Mouse (Mus musculus): ENCODE measurements around the gene Klhl25. TPM values are rescaled to one million over a fixed set of nuclear protein-coding genes. Genes with fewer than 3 reads are reported as not detected.
A peak's percentile ranks its signal among the peaks of the same experiment; 100 is the strongest.
"Not testable (repeated sequence)": the region's sequence is repeated elsewhere in the genome, so short reads cannot be mapped to it uniquely, and the experiment has no call there.

Gene Klhl25
- polyA plus RNA-seq, 1 experiment from 2014 or later: 12.4 TPM

GRCm38 (mm10) chr7:75833960-75834359 is 14.2 kb upstream of the Klhl25 start:
- DNase-seq (ENCODE audit: low spot score); H3K4me1 ChIP-seq (replicated peaks; ENCODE audit: control insufficient read depth, insufficient read depth, low read length); H3K9me3 ChIP-seq (ENCODE audit: control insufficient read depth, low read length); H3K27ac ChIP-seq (ENCODE audit: low read depth); H3K4me3 ChIP-seq (ENCODE audit: low read depth, low read length); H3K4me2 ChIP-seq (ENCODE audit: low read length); H3K36me3 ChIP-seq (ENCODE audit: control insufficient read depth, insufficient read depth, low read length); ATAC-seq (replicated peaks; ENCODE audit: low FRiP score, low TSS enrichment, low read depth); H3K27me3 ChIP-seq (replicated peaks; ENCODE audit: control insufficient read depth, insufficient read depth, low read length); H3K9ac ChIP-seq (ENCODE audit: low read length): not testable (repeated sequence)
- 83% methylated on average over 3 of the region's 4 CpGs for WGBS

- not testable (repeated sequence) for H3K4me3 ChIP-seq (ENCODE audit: low read depth, low read length); H3K9ac ChIP-seq (ENCODE audit: low read length); H3K4me2 ChIP-seq (ENCODE audit: low read length); H3K4me1 ChIP-seq (replicated peaks; ENCODE audit: control insufficient read depth, insufficient read depth, low read length); H3K27ac ChIP-seq (ENCODE audit: low read depth); H3K36me3 ChIP-seq (ENCODE audit: control insufficient read depth, insufficient read depth, low read length); H3K27me3 ChIP-seq (replicated peaks; ENCODE audit: control insufficient read depth, insufficient read depth, low read length); H3K9me3 ChIP-seq (ENCODE audit: control insufficient read depth, low read length); DNase-seq (ENCODE audit: low spot score)
- ATAC-seq (replicated peaks; ENCODE audit: low FRiP score, low TSS enrichment, low read depth): 0 out of 2 replicates have a peak, but pooled peaks have one; percentile 23
- 51% methylated on average over 3 of the region's 6 CpGs for WGBS
Observed at GRCm38 (mm10) chr7:75834932-75835631, 13.0 kb upstream of the Klhl25 start.

GRCm38 (mm10) chr7:75840071-75840470 is 8.0 kb upstream of the Klhl25 start:
- no peak overlapping the region for H3K27ac ChIP-seq (ENCODE audit: low read depth)
- no peaks in the 10 kb centered on the region for H3K4me1 ChIP-seq (replicated peaks; ENCODE audit: control insufficient read depth, insufficient read depth, low read length)
- H3K4me3 ChIP-seq (ENCODE audit: low read depth, low read length): no peak overlapping the region
- H3K27me3 ChIP-seq (replicated peaks; ENCODE audit: control insufficient read depth, insufficient read depth, low read length): no peaks in the 10 kb centered on the region
- 80% methylated on average over 4 of the region's 4 CpGs for WGBS
- no peak for DNase-seq (ENCODE audit: low spot score)
- H3K9ac ChIP-seq (ENCODE audit: low read length): no peak overlapping the region
- no peaks in the 10 kb centered on the region for H3K9me3 ChIP-seq (ENCODE audit: control insufficient read depth, low read length)
- no peaks in the 10 kb centered on the region for H3K36me3 ChIP-seq (ENCODE audit: control insufficient read depth, insufficient read depth, low read length)
- H3K4me2 ChIP-seq (ENCODE audit: low read length): no peak overlapping the region
- no peak for ATAC-seq (replicated peaks; ENCODE audit: low FRiP score, low TSS enrichment, low read depth)

- Histone ChIP-seq H3K4me3 (ENCODE audit: low read depth, low read length) (no peak overlapping the region), H3K27ac (ENCODE audit: low read depth) (no peak overlapping the region), H3K4me2 (ENCODE audit: low read length) (no peak overlapping the region), H3K9ac (ENCODE audit: low read length) (no peak overlapping the region), H3K9me3 (ENCODE audit: control insufficient read depth, low read length) (no peaks in the 10 kb centered on the region), H3K27me3 (replicated peaks; ENCODE audit: control insufficient read depth, insufficient read depth, low read length) (no peaks in the 10 kb centered on the region), H3K36me3 (ENCODE audit: control insufficient read depth, insufficient read depth, low read length) (no peaks in the 10 kb centered on the region), H3K4me1 (replicated peaks; ENCODE audit: control insufficient read depth, insufficient read depth, low read length) (0 out of 2 replicates have a peak, but pooled peaks cover under 1% of the 10 kb centered on the region)
- DNase-seq (ENCODE audit: low spot score) (no peak), ATAC-seq (replicated peaks; ENCODE audit: low FRiP score, low TSS enrichment, low read depth) (no peak)
- 86% methylated on average over 3 of the region's 3 CpGs for WGBS
Observed at GRCm38 (mm10) chr7:75842306-75842705, 5.8 kb upstream of the Klhl25 start.

- Histone ChIP-seq H3K27ac (ENCODE audit: low read depth) (no peak overlapping the region), H3K9me3 (ENCODE audit: control insufficient read depth, low read length) (no peaks in the 10 kb centered on the region), H3K36me3 (ENCODE audit: control insufficient read depth, insufficient read depth, low read length) (no peaks in the 10 kb centered on the region), H3K27me3 (replicated peaks; ENCODE audit: control insufficient read depth, insufficient read depth, low read length) (no peaks in the 10 kb centered on the region), H3K4me2 (ENCODE audit: low read length) (no peak overlapping the region), H3K9ac (ENCODE audit: low read length) (no peak overlapping the region), H3K4me3 (ENCODE audit: low read depth, low read length) (no peak overlapping the region), H3K4me1 (replicated peaks; ENCODE audit: control insufficient read depth, insufficient read depth, low read length) (peaks cover 13% of the 10 kb centered on the region)
- WGBS: 93% methylated on average over 1 of the region's 1 CpGs
- ATAC-seq (replicated peaks; ENCODE audit: low FRiP score, low TSS enrichment, low read depth): no peak
- DNase-seq (ENCODE audit: low spot score): no peak
Observed at GRCm38 (mm10) chr7:75845936-75846335, 2.2 kb upstream of the Klhl25 start.

GRCm38 (mm10) chr7:75846942-75847341 is 1.2 kb upstream of the Klhl25 start:
- Histone ChIP-seq H3K27me3 (replicated peaks; ENCODE audit: control insufficient read depth, insufficient read depth, low read length) (no peaks in the 10 kb centered on the region), H3K36me3 (ENCODE audit: control insufficient read depth, insufficient read depth, low read length) (peaks cover 4% of the 10 kb centered on the region; the same call in 1 of the 2 replicates), H3K4me3 (ENCODE audit: low read depth, low read length) (no peak overlapping the region), H3K9me3 (ENCODE audit: control insufficient read depth, low read length) (no peaks in the 10 kb centered on the region), H3K9ac (ENCODE audit: low read length) (no peak overlapping the region), H3K4me2 (ENCODE audit: low read length) (peak overlapping the region; percentile 86), H3K4me1 (replicated peaks; ENCODE audit: control insufficient read depth, insufficient read depth, low read length) (peaks cover 13% of the 10 kb centered on the region), H3K27ac (ENCODE audit: low read depth) (no peak overlapping the region)
- ATAC-seq (replicated peaks; ENCODE audit: low FRiP score, low TSS enrichment, low read depth) (no peak), DNase-seq (ENCODE audit: low spot score) (no peak)
- 54% methylated on average over 7 of the region's 7 CpGs for WGBS

- Histone ChIP-seq H3K9ac (ENCODE audit: low read length) (peak overlapping the region; percentile 93), H3K27ac (ENCODE audit: low read depth) (peak overlapping the region; percentile 83; the same call in 1 of the 2 replicates), H3K9me3 (ENCODE audit: control insufficient read depth, low read length) (no peaks in the 10 kb centered on the region), H3K27me3 (replicated peaks; ENCODE audit: control insufficient read depth, insufficient read depth, low read length) (no peaks in the 10 kb centered on the region), H3K4me3 (ENCODE audit: low read depth, low read length) (peak overlapping the region; percentile 90), H3K4me2 (ENCODE audit: low read length) (peak overlapping the region; percentile 86), H3K4me1 (replicated peaks; ENCODE audit: control insufficient read depth, insufficient read depth, low read length) (peaks cover 18% of the 10 kb centered on the region), H3K36me3 (ENCODE audit: control insufficient read depth, insufficient read depth, low read length) (peaks cover 4% of the 10 kb centered on the region; the same call in 1 of the 2 replicates)
- no peak for DNase-seq (ENCODE audit: low spot score)
- 10% methylated on average over 6 of the region's 6 CpGs for WGBS
- ATAC-seq (replicated peaks; ENCODE audit: low FRiP score, low TSS enrichment, low read depth): peak; percentile 24; the same call in 1 of the 2 replicates
Observed at GRCm38 (mm10) chr7:75847489-75847888, 621 bp upstream of the Klhl25 start.

GRCm38 (mm10) chr7:75848776-75849670 is 913 bp downstream of the Klhl25 start:
- peak overlapping the region; percentile 83 for H3K27ac ChIP-seq (ENCODE audit: low read depth)
- DNase-seq (ENCODE audit: low spot score) (peak; percentile 79), ATAC-seq (replicated peaks; ENCODE audit: low FRiP score, low TSS enrichment, low read depth) (peak; percentile 41)
- H3K9me3 ChIP-seq (ENCODE audit: control insufficient read depth, low read length): no peaks in the 10 kb centered on the region
- H3K36me3 ChIP-seq (ENCODE audit: control insufficient read depth, insufficient read depth, low read length): peaks cover 4% of the 10 kb centered on the region; the same call in 1 of the 2 replicates
- H3K27me3 ChIP-seq (replicated peaks; ENCODE audit: control insufficient read depth, insufficient read depth, low read length): no peaks in the 10 kb centered on the region
- peak overlapping the region; percentile 93 for H3K9ac ChIP-seq (ENCODE audit: low read length)
- WGBS: 1% methylated on average over 25 of the region's 25 CpGs
- peaks cover 23% of the 10 kb centered on the region for H3K4me1 ChIP-seq (replicated peaks; ENCODE audit: control insufficient read depth, insufficient read depth, low read length)
- peak overlapping the region; percentile 90 for H3K4me3 ChIP-seq (ENCODE audit: low read depth, low read length)
- peak overlapping the region; percentile 86 for H3K4me2 ChIP-seq (ENCODE audit: low read length)

Measured in intestine, embryonic 14.5 days (tissue).